Mouse (Mus musculus): ENCODE data around the gene Ccr5.
A peak's percentile ranks its signal among the peaks of the same experiment; 100 is the strongest.
"Not testable (repeated sequence)": the region's sequence is repeated elsewhere in the genome, so short reads cannot be mapped to it uniquely, and the experiment has no call there.

Ccr5 gene

DNA sequence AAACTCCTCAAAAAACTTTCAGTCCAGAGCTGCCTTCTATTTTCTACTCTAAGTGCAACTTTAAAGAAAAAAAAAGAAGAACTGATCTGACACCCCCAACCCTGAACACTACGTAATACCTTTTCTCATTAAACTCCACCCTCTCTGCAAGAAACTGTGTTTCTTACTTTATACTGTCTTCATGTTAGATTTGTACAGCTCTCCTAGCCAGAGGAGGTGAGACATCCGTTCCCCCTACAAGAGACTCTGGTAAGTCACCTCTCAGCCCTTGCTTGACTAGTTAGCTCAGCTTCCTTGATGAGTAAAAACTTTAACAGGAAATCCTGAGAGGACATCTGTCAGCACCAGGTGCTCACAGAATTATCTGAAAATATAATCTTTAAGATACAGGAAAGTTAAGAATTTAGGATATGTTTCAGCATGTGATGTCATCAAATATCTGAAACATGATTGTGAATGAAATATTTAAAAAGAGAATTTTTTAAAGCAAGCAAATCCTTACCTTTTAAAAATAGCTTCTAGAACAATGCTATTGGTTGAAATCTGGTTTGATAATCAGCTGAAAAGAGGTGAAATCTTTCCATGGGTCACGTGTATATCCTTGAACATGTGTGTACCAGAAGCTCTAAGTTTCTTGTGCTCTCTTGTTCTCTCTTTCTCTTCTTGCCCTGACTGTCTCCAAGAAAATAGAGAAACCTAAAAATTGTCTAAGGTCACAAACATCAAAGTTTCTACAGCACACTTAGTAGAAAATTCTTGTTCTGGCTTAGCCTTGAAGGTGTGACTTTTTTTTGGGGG lies at the start of gene Ccr5:
Gene Ccr5 (plus strand): TSS at position 157 of the 798 bp plus-strand sequence.
- no peak for DNase-seq (ENCODE audit: low read depth, low spot score)

GRCm38 (mm10) chr9:124079803-124080202 lies 41.5 kb upstream of the Ccr5 start:
- no peak for DNase-seq (ENCODE audit: low read depth, low spot score)

DNA sequence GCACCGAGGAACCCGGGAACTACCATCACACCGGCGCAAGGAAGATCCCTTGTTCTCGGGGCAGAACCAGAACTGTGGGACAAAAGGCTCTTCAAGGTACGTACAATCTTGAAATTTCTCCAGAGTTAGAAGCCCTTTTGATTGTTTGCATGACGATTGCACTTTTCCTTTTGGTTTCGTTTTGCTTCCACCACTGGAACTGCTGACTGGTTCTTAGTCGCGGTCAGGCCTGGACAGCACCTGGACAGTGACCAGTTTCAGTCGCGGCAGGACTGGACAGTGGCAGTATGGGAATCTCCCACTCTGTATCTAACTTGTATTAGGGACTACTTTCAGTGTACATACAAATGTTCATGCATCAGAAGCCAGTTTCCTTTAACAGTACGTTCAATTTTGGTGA lies 40.9 kb upstream of the Ccr5 start:
- not testable (repeated sequence) for DNase-seq (ENCODE audit: low read depth, low spot score)

DNA sequence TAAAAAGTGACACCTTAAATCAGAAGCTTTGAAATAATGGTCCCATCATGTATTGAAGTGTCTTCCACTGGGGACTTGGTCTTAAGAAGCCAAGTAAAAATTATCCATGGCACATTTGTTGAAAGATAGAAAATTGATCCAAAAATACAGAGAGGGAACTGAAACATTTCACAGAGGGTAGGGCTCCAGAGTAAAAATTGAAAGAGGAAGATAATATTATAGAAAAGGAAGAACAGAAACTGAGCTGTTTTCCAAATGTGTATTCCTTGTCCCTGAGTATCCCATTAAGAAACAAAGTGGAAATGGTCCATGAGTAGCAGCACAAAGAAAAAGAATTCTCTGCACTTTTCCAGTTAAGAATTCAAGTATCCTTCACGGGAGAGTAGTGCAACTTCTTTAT lies 30.9 kb upstream of the Ccr5 start:
- DNase-seq (ENCODE audit: low read depth, low spot score), result no peak

GRCm38 (mm10) chr9:124099127-124099526 lies 22.2 kb upstream of the Ccr5 start:
- no peak for DNase-seq (ENCODE audit: low read depth, low spot score)

DNA sequence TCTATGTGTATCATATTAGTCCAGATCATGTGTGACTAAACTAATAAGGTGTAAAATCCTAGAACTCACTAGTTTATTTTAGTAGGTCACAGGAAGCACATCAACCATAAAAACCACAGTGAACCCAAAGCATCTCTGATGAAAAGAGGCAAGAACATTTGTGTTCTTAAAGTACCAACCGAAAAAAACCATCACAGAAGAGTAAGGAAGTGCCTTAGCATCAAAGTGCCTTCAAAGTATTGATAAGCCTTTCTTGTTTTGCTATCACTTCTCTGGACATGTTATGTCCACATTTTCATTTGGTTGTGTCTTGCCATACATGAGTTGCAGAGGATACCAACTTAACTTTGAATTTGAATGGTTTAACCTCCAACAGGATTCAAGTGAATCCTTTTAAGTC lies 21.0 kb upstream of the Ccr5 start:
- DNase-seq (ENCODE audit: low read depth, low spot score), result no peak

- no peak for DNase-seq (ENCODE audit: low read depth, low spot score)
Measured at GRCm38 (mm10) chr9:124101723-124102122, 19.6 kb upstream of the Ccr5 start, which contains the start of gene Ccr2. Ccr2 (plus strand) TSS chr9:124101950.

- no peak for DNase-seq (ENCODE audit: low read depth, low spot score)
Measured at GRCm38 (mm10) chr9:124103199-124103598, 18.1 kb upstream of the Ccr5 start.

DNA sequence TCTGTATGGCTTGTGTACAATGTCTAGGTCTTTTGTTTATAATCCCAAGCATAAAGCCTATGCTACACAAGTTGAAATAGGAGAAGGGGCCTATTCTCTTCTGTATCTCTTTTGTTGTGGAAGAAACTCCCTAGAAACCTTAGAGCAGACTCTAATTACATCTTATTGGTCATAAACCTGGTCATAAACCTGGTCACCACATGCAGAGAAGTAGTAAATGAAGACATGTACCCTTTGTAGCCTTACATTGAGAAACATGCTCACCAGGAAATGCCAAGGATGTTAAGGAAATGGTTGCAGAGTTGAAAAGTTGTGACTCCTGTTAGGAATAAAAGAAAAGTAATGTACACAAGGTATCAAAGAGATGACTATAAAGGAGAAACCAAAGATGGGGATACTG lies 16.1 kb upstream of the Ccr5 start:
- no peak for DNase-seq (ENCODE audit: low read depth, low spot score)

- DNase-seq (ENCODE audit: low read depth, low spot score), result no peak
Measured at GRCm38 (mm10) chr9:124107232-124107631, 14.1 kb upstream of the Ccr5 start.

GRCm38 (mm10) chr9:124108356-124109127 lies 12.8 kb upstream of the Ccr5 start:
- peak; percentile 31 for DNase-seq (ENCODE audit: low read depth, low spot score)

GRCm38 (mm10) chr9:124111997-124112396 lies 9.3 kb upstream of the Ccr5 start:
- DNase-seq (ENCODE audit: low read depth, low spot score), result no peak

DNA sequence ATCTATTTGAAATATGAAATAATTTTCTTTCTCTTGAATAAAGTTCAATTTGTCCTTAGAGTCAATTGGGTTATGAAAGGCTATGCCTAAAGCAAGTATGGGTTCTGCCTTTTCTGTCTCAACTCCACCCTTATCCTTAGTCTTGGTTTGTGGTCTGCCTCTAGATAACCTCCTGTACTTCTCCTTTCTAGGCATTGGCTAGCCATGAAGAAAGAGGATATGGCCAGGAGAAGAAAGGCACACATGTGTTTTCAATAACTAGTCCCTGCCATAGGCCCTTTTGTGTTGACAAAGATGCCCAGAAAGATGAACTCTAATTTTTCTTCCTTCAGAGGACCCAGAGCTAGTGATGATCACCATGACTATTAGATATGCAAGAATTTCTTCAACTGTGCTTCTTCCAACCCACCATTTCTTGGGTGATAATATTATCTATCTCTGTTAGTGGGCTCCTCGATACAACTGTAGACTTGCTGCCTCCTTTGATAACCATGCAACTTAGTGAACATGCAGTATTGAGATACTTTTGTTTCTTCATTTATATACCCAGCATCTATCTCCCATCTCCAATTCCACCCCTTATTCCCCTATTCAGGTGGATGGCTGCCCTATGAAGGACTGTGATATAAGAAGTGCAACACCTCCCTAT lies 8.6 kb upstream of the Ccr5 start:
- no peak for DNase-seq (ENCODE audit: low read depth, low spot score)

- DNase-seq (ENCODE audit: low read depth, low spot score), result no peak
Measured at GRCm38 (mm10) chr9:124113777-124114176, 7.6 kb upstream of the Ccr5 start.

DNA sequence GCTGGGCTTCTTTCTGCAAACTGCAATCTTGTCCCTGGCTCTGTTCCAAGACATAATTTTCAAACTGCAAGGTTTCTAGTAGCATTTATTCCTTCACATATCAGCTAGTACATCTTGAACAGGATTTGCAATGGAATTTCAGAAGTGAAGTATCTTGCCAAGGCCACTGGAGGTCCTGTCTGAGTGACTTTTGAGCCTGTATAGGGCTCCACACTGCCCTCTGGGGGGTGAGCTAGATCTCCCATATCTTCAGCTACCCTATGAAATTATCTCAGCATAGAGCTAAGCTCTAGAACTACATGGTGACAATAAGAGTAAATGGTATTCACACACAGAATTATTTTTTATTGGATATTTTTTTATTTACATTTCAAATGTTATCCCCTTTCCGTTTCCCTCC lies 2.9 kb upstream of the Ccr5 start:
- peak; percentile 60 for DNase-seq (ENCODE audit: low read depth, low spot score)

DNA sequence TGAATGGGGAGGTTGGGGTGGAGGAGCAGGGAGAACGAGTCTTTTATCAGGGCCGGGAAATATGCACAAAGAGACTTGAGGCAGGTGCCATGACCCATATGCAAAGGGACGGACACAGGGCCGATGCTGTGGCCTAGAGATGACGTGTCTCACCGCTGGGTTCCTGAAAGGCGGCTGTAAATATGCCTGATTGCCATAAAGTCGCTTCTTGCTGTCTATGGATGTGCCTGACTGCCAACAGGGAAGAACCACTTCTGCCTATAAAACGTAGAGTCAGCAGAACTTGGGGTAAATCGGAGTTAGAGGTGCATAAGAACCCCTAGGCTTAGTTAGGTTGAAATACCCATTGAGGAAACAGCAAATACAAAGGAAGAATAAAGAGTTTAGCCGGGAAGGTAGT lies 4.2 kb downstream of the Ccr5 start:
- no peak for DNase-seq (ENCODE audit: low read depth, low spot score)

DNA sequence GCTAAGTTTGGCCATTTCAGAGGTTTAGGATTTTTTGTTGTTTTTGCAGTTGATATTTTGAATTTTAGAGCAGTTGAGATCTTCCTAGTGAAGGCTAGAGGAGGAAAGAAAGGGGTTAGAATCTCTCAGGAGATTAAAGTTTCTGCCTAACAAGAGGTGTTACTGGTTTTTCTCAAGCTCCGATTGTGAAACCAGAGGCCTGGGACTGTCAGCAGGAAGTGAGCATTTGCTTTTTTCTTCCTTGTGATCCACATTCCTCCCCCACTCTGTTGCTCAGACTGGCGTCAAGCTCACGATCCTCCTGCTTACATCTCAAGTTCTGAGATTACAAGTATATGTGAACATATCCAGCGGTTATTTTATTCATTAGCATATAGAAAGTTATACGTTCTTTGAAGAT lies 5.0 kb downstream of the Ccr5 start:
- DNase-seq (ENCODE audit: low read depth, low spot score), result no peak

GRCm38 (mm10) chr9:124127412-124127811 lies 6.1 kb downstream of the Ccr5 start:
- DNase-seq (ENCODE audit: low read depth, low spot score), result no peak

- DNase-seq (ENCODE audit: low read depth, low spot score), result peak; percentile 79
Measured at GRCm38 (mm10) chr9:124128379-124128778, 7.0 kb downstream of the Ccr5 start.

DNA sequence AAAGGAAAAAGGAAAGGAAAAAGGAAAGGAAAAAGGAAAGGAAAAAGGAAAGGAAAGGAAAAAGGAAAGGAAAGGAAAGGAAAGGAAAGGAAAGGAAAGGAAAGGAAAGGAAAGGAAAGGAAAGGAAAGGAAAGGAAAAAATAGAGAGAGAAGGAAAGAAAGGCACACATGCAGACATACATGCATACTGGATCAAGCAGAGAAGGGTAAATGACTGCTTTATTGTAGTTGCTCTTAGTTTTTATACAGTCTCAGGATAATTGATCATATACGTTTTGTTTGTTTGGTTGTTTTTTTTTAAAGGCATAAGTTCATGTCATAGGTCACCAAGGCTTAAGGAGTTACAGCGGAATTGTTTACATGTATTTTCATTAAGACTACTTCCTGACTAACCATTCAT lies 11.6 kb downstream of the Ccr5 start:
- DNase-seq (ENCODE audit: low read depth, low spot score), result not testable (repeated sequence)

DNA sequence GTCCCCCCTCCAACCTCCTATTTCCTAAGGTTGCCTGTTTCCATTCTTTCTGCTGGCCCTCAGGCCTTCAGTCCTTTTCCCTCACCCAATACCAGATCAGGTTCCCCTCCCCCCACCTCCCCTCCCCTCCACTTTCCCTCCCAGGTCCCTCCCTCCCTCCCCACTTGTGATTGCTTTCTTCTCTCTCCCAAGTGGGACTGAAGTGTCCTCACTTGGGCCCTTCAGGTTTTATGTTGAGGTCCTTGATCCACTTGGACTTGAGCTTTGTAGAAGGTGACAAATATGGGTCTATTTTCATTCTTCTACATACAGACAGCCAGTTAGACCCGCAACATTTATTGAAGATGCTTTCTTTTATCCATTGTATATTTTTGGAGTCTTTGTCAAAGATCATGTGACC lies 13.6 kb downstream of the Ccr5 start:
- not testable (repeated sequence) for DNase-seq (ENCODE audit: low read depth, low spot score)

DNA sequence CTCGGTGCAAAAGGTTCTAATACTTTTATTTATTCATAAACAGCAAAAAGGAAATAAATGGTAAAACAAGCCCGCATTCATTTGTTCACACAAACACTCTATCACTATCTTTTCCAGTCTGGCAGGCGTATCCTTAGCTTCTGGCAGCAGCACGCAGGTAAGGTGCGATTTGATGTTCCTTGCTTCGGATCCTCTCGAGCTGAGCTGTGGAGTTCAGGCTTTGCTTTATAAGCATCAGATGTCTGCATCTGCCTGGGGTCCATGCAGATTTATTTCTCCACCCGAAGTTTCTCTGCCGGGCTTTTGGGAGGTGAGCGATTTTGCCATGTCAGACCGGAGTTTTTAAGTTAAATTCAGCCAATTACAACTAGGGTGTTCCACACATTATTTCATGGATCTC lies 16.3 kb downstream of the Ccr5 start:
- DNase-seq (ENCODE audit: low read depth, low spot score), result no peak

All from 3T3-L1 (cell line).